Mouse (Mus musculus): ENCODE data around the gene Klhdc9.
A peak's percentile ranks its signal among the peaks of the same experiment; 100 is the strongest.

Gene Klhdc9

DNA sequence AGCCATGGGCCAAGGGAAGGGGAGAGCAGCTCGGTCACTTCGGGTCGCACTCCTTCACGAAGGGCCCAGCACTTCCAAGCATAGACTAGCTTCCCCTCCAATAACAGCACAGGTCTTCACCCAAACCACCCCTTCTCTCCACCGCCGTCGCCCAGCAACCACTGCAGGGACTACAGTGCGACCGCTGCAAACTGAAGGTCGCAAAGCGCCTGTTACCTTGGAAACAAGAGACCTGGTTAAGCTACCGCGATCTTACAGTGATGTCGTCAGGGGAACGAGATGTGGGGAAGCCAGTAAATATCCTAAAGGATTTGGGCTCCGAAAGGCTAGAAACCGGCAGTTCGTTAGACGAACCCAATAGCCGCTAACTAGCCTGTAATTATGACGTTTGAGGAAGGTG lies at the start of gene Klhdc9:
Klhdc9 (minus strand) TSS at position 143 of the 400 bp plus-strand sequence.
- peak; percentile 80 to 86 for DNase-seq (ENCODE audit: low spot score in 2 of 2)

- DNase-seq (ENCODE audit: low spot score in 2 of 2): no peak
These were observed 49.6 kb upstream of the Klhdc9 start for GRCm38 (mm10) chr1:171410231-171410630.

DNA sequence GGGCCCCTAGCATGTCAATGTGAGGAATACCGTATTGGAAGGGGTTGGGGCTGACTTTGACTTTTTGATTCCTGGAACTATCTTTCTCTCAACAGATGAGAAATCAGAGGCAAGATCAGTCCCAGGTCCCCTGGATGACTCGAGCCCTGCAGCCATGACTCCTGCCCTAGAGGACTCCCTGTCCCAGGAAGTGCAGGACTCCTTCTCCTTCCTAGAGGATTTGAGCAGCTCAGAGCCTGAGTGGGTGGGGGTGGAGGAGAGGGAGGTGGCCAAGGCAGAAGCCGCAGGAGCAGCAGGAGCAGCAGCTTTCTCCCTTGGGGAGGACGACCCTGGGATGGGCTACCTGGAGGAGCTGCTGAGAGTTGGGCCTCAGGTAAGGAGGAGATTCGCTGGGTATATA lies 46.7 kb upstream of the Klhdc9 start:
- no peak for DNase-seq (ENCODE audit: low spot score in 2 of 2)

GRCm38 (mm10) chr1:171402991-171403390 lies 42.4 kb upstream of the Klhdc9 start:
- no peak for DNase-seq (ENCODE audit: low spot score in 2 of 2)

DNA sequence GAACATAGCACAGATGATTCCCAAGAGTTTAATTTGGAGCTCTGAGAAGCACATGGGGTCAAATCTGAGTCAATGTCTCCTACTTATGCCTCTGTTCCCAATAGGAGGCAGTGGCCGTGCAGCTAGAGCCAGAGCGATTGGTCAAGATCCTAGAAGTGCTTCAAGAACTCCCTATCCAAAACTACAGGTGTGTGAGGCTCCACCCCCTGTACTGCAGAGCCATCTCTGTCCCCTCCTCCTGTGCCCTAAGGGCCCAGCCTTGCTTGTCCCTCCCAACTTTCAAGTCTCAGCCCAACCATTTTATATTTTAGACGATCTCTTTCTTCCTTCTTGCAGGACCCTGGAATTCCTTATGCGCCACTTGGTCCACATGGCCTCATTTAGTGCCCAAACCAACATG lies 41.2 kb upstream of the Klhdc9 start:
- no peak for DNase-seq (ENCODE audit: low spot score in 2 of 2)

GRCm38 (mm10) chr1:171390101-171390500 lies 29.5 kb upstream of the Klhdc9 start:
- no peak for DNase-seq (ENCODE audit: low spot score in 2 of 2)

DNA sequence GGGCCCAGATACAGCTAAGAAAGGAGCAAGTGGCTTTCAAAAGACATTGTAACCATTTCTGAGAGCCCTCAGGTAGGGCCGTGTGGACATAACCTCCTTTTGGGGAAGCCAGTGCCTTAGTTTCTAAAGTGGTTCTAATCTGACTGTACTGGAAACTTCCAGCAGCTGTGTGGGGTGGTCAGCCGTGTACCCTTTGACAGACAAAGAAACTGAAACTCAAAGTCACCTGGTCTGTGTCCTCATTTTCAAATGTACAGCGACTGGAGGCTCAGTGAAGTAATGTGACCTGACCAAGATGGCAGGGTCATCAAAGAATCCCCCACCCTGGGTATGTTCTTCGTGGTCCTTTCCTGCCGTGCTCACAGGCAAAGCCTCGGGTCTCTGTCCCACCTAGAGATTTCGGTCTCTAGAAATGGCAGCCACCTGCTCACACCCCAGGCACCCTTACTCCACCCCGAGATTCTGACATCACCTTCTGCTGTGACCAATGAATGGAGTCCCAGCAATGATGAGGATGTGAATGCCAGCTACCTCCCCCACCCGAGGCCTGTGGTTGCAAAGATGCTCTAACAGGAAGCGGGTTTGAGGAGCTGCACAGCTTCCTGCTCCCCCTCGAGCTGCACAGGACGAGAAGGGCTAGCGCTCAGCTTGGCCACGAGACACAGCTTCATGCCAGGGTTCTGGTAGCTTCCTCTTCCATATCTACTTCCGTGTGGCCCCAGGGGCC lies 27.9 kb upstream of the Klhdc9 start, which contains the start of gene Arhgap30:
Arhgap30 (plus strand) TSS at position 579 of the 727 bp plus-strand sequence.
- DNase-seq (ENCODE audit: low spot score in 2 of 2): no peak

DNA sequence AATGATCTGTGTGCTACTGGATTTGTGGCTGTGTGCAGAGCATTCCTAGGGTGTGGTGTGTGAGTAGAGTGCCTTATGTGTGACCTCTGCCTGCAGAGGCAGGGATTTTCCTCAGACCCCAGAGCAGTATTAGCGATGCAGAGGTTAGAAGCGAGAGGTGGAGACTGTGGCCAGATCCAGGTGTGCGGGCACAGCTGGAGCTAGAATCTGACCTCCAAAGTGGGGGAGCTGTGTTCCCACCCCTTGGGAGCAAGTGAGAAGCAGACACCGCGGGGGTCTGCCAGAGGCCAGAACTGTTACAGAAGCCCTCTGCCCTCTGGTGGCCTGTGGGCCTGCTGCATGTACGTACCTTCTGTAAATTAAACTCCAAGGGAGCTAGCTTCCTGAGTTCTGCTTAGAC lies 26.5 kb upstream of the Klhdc9 start:
- DNase-seq (ENCODE audit: low spot score in 2 of 2): no peak

DNA sequence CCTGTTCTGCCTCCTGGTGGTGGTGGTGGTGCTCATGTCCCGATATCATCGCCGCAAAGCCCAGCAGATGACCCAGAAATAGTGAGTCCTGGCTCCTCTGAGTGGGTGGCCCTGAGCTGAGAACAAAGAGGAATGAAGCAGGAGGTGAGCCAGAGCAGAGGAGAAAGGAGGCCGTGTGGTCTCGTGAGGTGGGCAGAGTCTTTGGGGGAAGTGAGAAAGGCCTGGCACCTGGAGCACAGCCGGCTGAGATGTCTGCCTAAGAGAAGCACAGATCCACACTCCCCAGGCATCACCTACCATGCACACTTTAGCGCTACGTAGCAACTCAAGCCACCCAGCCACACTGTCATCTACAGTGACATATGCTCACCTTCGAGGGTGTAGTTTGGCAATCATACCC lies 24.6 kb upstream of the Klhdc9 start:
- DNase-seq (ENCODE audit: low spot score in 2 of 2): no peak

GRCm38 (mm10) chr1:171384361-171384760 lies 23.8 kb upstream of the Klhdc9 start:
- peak; percentile 88 to 89 for DNase-seq (ENCODE audit: low spot score in 2 of 2)

DNA sequence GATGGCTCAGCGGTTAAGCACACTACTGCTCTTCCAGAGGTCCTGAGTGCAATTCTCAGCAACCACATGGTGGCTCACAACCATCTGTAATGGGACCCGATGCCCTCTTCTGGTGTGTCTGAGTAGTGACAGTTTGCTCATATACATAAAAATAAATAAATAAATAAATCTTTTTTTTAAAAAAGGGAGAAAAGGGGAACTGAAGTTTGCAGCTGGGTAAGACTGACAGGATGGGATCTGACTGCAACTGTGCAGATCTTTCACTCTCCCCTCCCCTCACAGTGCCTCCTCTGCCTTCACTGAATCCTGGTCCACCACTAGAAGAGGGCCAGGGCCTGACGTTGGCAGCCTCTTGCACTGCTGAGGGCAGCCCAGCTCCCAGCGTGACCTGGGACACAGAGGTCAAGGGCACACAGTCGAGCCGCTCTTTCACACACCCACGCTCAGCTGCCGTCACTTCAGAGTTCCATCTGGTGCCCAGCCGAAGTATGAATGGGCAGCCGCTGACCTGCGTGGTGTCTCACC lies 21.6 kb upstream of the Klhdc9 start:
- DNase-seq (ENCODE audit: low spot score in 2 of 2): no peak

- DNase-seq (ENCODE audit: low spot score in 2 of 2): peak in 1 of 2 experiments; percentile 75
These were observed 19.5 kb upstream of the Klhdc9 start for GRCm38 (mm10) chr1:171379935-171380599.

- DNase-seq (ENCODE audit: low spot score in 2 of 2): no peak
These were observed 17.7 kb upstream of the Klhdc9 start for GRCm38 (mm10) chr1:171378298-171378697.

- DNase-seq (ENCODE audit: low spot score in 2 of 2): peak; percentile 86 to 87
These were observed 15.1 kb upstream of the Klhdc9 start for GRCm38 (mm10) chr1:171375646-171376097.

GRCm38 (mm10) chr1:171373946-171374345 lies 13.3 kb upstream of the Klhdc9 start:
- DNase-seq (ENCODE audit: low spot score in 2 of 2): no peak

DNA sequence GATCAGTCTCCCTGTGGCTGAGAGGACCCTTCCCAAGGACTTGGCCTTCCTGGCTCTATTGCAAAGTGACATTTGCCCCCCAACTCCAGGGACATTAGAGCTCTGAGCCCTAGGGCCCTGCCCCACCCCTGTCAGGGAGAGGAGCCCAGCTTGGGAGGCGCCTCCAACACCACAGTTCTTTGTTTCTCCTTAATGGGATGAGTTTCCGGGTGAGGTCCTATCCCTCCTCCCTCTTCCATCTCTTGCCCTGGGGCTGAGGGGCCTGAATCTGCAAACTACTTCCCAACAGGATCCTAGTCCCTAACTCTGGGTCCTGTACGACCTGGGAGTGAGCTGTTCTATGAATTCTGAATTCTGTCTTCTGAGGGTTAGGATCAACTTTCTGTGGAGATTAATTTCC lies 12.3 kb upstream of the Klhdc9 start:
- DNase-seq (ENCODE audit: low spot score in 2 of 2): no peak

GRCm38 (mm10) chr1:171369845-171370556 lies 9.4 kb upstream of the Klhdc9 start, which contains the start of gene Nectin4:
TSS of gene Nectin4 (plus strand) at chr1:171370099.
- peak; percentile 71 to 75 for DNase-seq (ENCODE audit: low spot score in 2 of 2)

GRCm38 (mm10) chr1:171365934-171366333 lies 5.3 kb upstream of the Klhdc9 start:
- DNase-seq (ENCODE audit: low spot score in 2 of 2): peak in 1 of 2 experiments; percentile 0

DNA sequence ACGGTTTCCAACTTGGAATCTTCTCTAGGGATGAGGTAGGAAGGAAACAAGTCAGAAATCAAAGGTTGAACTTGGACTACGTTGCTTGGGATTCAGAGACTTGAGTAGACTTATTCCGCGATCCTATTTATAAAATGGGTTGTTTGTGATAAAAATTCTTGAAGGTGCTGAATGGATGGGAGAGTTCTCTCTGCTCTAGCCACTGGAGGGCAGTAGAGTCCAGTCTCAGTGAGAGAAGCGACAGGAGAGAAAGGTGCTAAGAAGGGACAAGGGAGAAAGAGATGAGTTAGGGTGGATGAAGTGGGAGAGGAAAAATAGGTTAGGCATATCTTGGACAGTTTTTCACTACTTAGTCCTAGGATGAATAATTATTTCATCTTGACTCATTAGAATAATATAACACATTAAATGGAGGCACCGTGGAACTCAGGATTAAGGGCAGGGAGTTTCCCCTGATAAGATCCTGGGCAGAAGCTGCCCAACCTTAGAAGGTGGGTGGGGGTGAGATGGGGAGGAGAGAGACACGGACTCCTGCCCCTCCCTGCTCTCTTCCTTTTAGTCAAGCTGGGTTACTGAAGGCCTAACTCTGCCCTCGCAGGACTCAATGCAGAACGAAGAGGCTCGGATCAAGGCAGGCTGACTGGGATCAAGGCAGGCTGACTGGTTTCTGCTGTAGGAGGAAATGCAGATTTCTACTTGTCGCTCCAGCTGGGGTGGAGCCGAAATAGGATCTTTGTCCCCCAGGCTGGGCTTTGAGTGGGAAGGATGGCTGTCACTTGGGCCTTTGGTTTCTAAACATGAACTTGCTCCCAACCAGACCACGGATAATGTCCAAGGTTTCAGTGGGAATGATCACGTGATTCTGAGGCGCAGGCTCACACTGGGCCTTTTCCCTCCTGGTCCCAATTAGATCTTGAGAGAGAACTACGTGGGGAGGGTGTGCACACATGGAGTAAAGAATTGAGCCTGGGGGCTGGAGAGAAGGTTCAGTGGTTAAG lies 807 bp upstream of the Klhdc9 start:
- peak in 1 of 2 experiments; percentile 64 for DNase-seq (ENCODE audit: low spot score in 2 of 2)

DNA sequence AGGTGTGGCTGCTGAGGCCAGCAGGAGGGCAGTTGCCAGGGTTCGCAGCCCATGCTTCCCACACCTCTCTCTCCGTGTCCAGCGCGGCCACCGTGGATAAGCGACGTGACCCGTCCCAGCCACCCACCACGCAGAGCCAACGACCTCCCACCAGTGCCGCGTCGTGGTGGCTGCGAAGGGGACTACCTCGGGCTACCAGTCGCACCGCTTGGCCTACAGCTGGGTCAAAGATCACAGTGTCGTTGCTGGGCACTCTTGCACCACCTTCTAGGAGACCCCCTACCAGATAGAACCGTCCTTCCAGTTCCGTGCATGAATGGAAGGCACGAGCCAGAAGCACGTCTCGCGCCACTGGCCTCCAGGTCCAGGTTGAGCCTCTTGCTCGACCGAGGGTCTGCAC lies 345 bp downstream of the Klhdc9 start:
- no peak for DNase-seq (ENCODE audit: low spot score in 2 of 2)

DNA sequence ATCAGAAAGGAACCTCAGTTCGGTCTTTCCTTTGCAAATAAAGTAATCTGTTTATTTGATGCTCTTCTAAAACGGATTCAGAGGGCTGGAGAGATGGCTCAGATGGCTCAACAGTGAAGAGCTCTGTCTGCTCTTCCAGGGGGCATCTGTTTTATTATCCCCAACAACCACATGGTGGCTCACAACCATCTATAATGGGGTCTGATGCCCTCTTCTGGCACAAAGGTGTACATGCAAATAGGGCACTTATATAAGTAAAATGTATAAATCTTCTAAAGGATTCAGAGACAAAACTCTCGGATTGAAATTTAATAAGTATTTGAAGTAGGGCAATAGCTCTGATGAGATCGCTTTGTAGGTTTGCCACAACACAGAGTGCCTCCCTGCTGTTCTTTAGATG lies 2.2 kb downstream of the Klhdc9 start:
- DNase-seq (ENCODE audit: low spot score in 2 of 2): no peak
